ENCODE assay signal across 15 mouse cellular contexts in genomic region chr4:151232028-151232427, GRCm38 (mm10).
A peak's percentile ranks its signal among the peaks of the same experiment; 100 is the strongest.
DNase-seq lines count a peak whose midpoint lies in the region; ATAC-seq and TF ChIP-seq lines count a peak whose summit lies in the region.
"Had no signal": no experiment of that assay in that cellular context is flagged by ENCODE, and none has a peak within 500 bp of the region (broad histone marks: within the 10 kb centered on the region; RNA-seq: fewer than 3 reads in every experiment).

No protein-coding gene starts in this region.

- no peak for ATAC-seq in liver, embryonic 12.5 days
- ATAC-seq in megakaryocyte progenitor cell, adult 5-6 weeks (replicated peaks; ENCODE audit: poor library complexity), result no peak
- ATAC-seq: Patski had no signal

- no peak overlapping the region for H3K27ac ChIP-seq in cerebellum, adult 2 months (ENCODE audit: insufficient read depth, low read length)
- no peak overlapping the region for H3K27ac ChIP-seq in liver, adult 2 months (replicated peaks; ENCODE audit: insufficient read depth, low read depth, low read length)
- no peak overlapping the region for H3K27ac ChIP-seq in liver, embryonic 12.5 days
- no peak overlapping the region for H3K27ac ChIP-seq in embryonic facial prominence, embryonic 10.5 days (replicated peaks)
- H3K27ac ChIP-seq: embryonic facial prominence, embryonic 13.5 days; hindbrain, embryonic 15.5 days; lung, embryonic 15.5 days had no signal

- no peaks in the 10 kb centered on the region for H3K9me3 ChIP-seq in liver, embryonic 12.5 days (replicated peaks)
- H3K9me3 ChIP-seq in E14TG2a.4 (ENCODE audit: low read length), result no peaks in the 10 kb centered on the region
- H3K9me3 ChIP-seq in embryonic facial prominence, embryonic 10.5 days, result no peaks in the 10 kb centered on the region
- H3K9me3 ChIP-seq: embryonic facial prominence, embryonic 13.5 days; hindbrain, embryonic 15.5 days; lung, embryonic 15.5 days had no signal

- TF ChIP-seq POLR2A in cerebellum, adult 2 months (IDR thresholded peaks at IDR 0.05; ENCODE audit: borderline replicate concordance, insufficient read depth, low read length), result no peak
- TF ChIP-seq POLR2A in liver, adult 2 months (IDR thresholded peaks at IDR 0.05; ENCODE audit: extremely low read depth, insufficient read depth, low read length), result no peak
- TF ChIP-seq POLR2A in brain, embryonic 14.5 days (IDR thresholded peaks at IDR 0.05; ENCODE audit: borderline replicate concordance, extremely low read depth, insufficient read depth, insufficient read length, poor library complexity, severe bottlenecking), result no peak

- H3K4me1 ChIP-seq in cerebellum, adult 2 months (ENCODE audit: control insufficient read depth, insufficient read depth, low read length), result peaks cover 9% of the 10 kb centered on the region
- no peaks in the 10 kb centered on the region for H3K4me1 ChIP-seq in liver, adult 2 months (ENCODE audit: control insufficient read depth, insufficient read depth, low read length)
- no peaks in the 10 kb centered on the region for H3K4me1 ChIP-seq in liver, embryonic 12.5 days
- peaks cover 12% of the 10 kb centered on the region for H3K4me1 ChIP-seq in E14TG2a.4 (replicated peaks; ENCODE audit: low read depth, low read length)
- H3K4me1 ChIP-seq in embryonic facial prominence, embryonic 10.5 days, result peaks cover 3% of the 10 kb centered on the region; the same call in 1 of the 2 replicates
- H3K4me1 ChIP-seq: lung, embryonic 15.5 days had no signal

- H3K79me2 ChIP-seq in liver, adult 2 months (ENCODE audit: control insufficient read depth, insufficient read depth, low read length), result no peaks in the 10 kb centered on the region

- TF ChIP-seq CTCF in cerebellum, adult 2 months (IDR thresholded peaks at IDR 0.05; ENCODE audit: borderline replicate concordance, insufficient read depth, low read depth, low read length), result peak; percentile 47
- TF ChIP-seq CTCF in liver, adult 2 months (IDR thresholded peaks at IDR 0.05; ENCODE audit: low read depth, low read length), result peak; percentile 33; the same call in 1 of the 2 replicates
- TF ChIP-seq CTCF in E14TG2a.4 (conservative IDR thresholded peaks at IDR 0.05; ENCODE audit: low read length), result peak; percentile 89
- peak; percentile 51; the same call in 1 of the 2 replicates for TF ChIP-seq CTCF in brain, embryonic 14.5 days (IDR thresholded peaks at IDR 0.05; ENCODE audit: borderline replicate concordance, extremely low read depth, insufficient read depth, insufficient read length)

- no peaks in the 10 kb centered on the region for H3K36me3 ChIP-seq in liver, adult 2 months (ENCODE audit: control insufficient read depth, insufficient read depth, low read length)
- H3K36me3 ChIP-seq in liver, embryonic 12.5 days, result no peaks in the 10 kb centered on the region
- no peaks in the 10 kb centered on the region for H3K36me3 ChIP-seq in E14TG2a.4 (ENCODE audit: insufficient read depth, low read length)
- no peaks in the 10 kb centered on the region for H3K36me3 ChIP-seq in embryonic facial prominence, embryonic 10.5 days (replicated peaks)
- H3K36me3 ChIP-seq: embryonic facial prominence, embryonic 13.5 days; hindbrain, embryonic 15.5 days; lung, embryonic 15.5 days had no signal

- H3K9ac ChIP-seq in liver, adult 2 months (ENCODE audit: low read depth, low read length), result no peak overlapping the region
- no peak overlapping the region for H3K9ac ChIP-seq in liver, embryonic 12.5 days
- H3K9ac ChIP-seq: embryonic facial prominence, embryonic 13.5 days; hindbrain, embryonic 15.5 days; lung, embryonic 15.5 days had no signal

- DNase-seq in cerebellum, adult 2 months, result no peak
- no peak for DNase-seq in cerebellum, postnatal 14 days
- DNase-seq in liver, adult 2 months (ENCODE audit: extremely low read depth, low read depth, low spot score), result no peak
- DNase-seq in brain, embryonic 14.5 days (ENCODE audit: low read depth), result no peak
- DNase-seq in embryonic facial prominence, embryonic 10.5 days (ENCODE audit: low spot score), result no peak
- DNase-seq: heart, adult 11 months; thymus, postnatal 36 days had no signal

- WGBS in cerebellum, adult 2 months, result 74% methylated on average over 3 of the region's 3 CpGs
- WGBS in liver, adult 2 months, result 74% methylated on average over 3 of the region's 3 CpGs
- 40% methylated on average over 3 of the region's 3 CpGs for WGBS in liver, embryonic 12.5 days (ENCODE audit: insufficient replicate concordance)
- 68% methylated on average over 3 of the region's 3 CpGs for WGBS in embryonic facial prominence, embryonic 10.5 days

- H3K27me3 ChIP-seq in cerebellum, adult 2 months (ENCODE audit: control insufficient read depth, insufficient read depth, low read length), result no peaks in the 10 kb centered on the region
- H3K27me3 ChIP-seq in liver, adult 2 months (ENCODE audit: control insufficient read depth, insufficient read depth, low read length), result no peaks in the 10 kb centered on the region
- no peaks in the 10 kb centered on the region for H3K27me3 ChIP-seq in liver, embryonic 12.5 days (replicated peaks)
- H3K27me3 ChIP-seq in E14TG2a.4 (ENCODE audit: insufficient read depth, low read length), result no peaks in the 10 kb centered on the region; the same call in 1 of the 2 replicates
- no peaks in the 10 kb centered on the region for H3K27me3 ChIP-seq in embryonic facial prominence, embryonic 10.5 days (replicated peaks; ENCODE audit: low read depth, poor library complexity, severe bottlenecking)
- H3K27me3 ChIP-seq: embryonic facial prominence, embryonic 13.5 days; hindbrain, embryonic 15.5 days; lung, embryonic 15.5 days; Patski had no signal

- H3K4me2 ChIP-seq in liver, embryonic 12.5 days, result no peak overlapping the region
- H3K4me2 ChIP-seq: embryonic facial prominence, embryonic 13.5 days; hindbrain, embryonic 15.5 days; lung, embryonic 15.5 days had no signal

- H3K4me3 ChIP-seq in cerebellum, adult 2 months (replicated peaks; ENCODE audit: insufficient read depth, low read depth, low read length), result no peak overlapping the region
- no peak overlapping the region for H3K4me3 ChIP-seq in liver, adult 2 months (ENCODE audit: insufficient read depth, low read depth, low read length)
- no peak overlapping the region for H3K4me3 ChIP-seq in liver, embryonic 12.5 days
- no peak overlapping the region for H3K4me3 ChIP-seq in E14TG2a.4 (replicated peaks; ENCODE audit: low read length)
- H3K4me3 ChIP-seq in embryonic facial prominence, embryonic 10.5 days, result no peak overlapping the region
- H3K4me3 ChIP-seq: embryonic facial prominence, embryonic 13.5 days; hindbrain, embryonic 15.5 days; lung, embryonic 15.5 days; myocyte had no signal

Comparison
In these comparisons a context has a peak if more than half of its experiments do, and no peak if none do; other contexts are left out.
1. CTCF ChIP-seq: peak in every context shown above with its lines; median percentile 89 in E14TG2a.4; 51 in brain, embryonic 14.5 days; 47 in cerebellum, adult 2 months; 33 in liver, adult 2 months.